Mouse (Mus musculus): ENCODE data around the gene Tbc1d30. TPM values are rescaled to one million over a fixed set of nuclear protein-coding genes. Genes with fewer than 3 reads are reported as not detected.

Tbc1d30 gene
- polyA plus RNA-seq, 1 experiment from 2014 or later = 2.6 TPM

GRCm38 (mm10) chr10:121243373-121244207 is 107.5 kb downstream of the Tbc1d30 start:
- WGBS = 56% methylated on average over 23 of the region's 23 CpGs
- no peaks in the 10 kb centered on the region for H3K27me3 ChIP-seq
- H3K9ac ChIP-seq = no peak overlapping the region
- H3K36me3 ChIP-seq = no peaks in the 10 kb centered on the region
- no peak overlapping the region for H3K27ac ChIP-seq (replicated peaks)
- ATAC-seq (ENCODE audit: insufficient number of reproducible peaks, low FRiP score, low TSS enrichment, low read depth) = no peak
- H3K4me2 ChIP-seq (replicated peaks) = no peak overlapping the region
- no peak overlapping the region for H3K4me3 ChIP-seq (replicated peaks)
- H3K4me1 ChIP-seq = no peaks in the 10 kb centered on the region; the same call in 1 of the 2 replicates
- H3K9me3 ChIP-seq (replicated peaks) = no peaks in the 10 kb centered on the region

- H3K9me3 ChIP-seq (replicated peaks) = no peaks in the 10 kb centered on the region
- H3K27me3 ChIP-seq = no peaks in the 10 kb centered on the region
- H3K4me2 ChIP-seq (replicated peaks) = no peak overlapping the region
- H3K9ac ChIP-seq = no peak overlapping the region
- no peak overlapping the region for H3K4me3 ChIP-seq (replicated peaks)
- no peak overlapping the region for H3K27ac ChIP-seq (replicated peaks)
- WGBS = 57% methylated on average over 10 of the region's 10 CpGs
- no peaks in the 10 kb centered on the region for H3K36me3 ChIP-seq
- no peak for ATAC-seq (ENCODE audit: insufficient number of reproducible peaks, low FRiP score, low TSS enrichment, low read depth)
- H3K4me1 ChIP-seq = no peaks in the 10 kb centered on the region; the same call in 1 of the 2 replicates
These were observed 108.5 kb downstream of the Tbc1d30 start for GRCm38 (mm10) chr10:121242596-121242995.

GRCm38 (mm10) chr10:121239065-121239464 is 112.0 kb downstream of the Tbc1d30 start:
- no peak for ATAC-seq (ENCODE audit: insufficient number of reproducible peaks, low FRiP score, low TSS enrichment, low read depth)
- Histone ChIP-seq H3K36me3 (no peaks in the 10 kb centered on the region), H3K4me3 (replicated peaks) (no peak overlapping the region), H3K9me3 (replicated peaks) (no peaks in the 10 kb centered on the region), H3K9ac (no peak overlapping the region), H3K4me2 (replicated peaks) (no peak overlapping the region), H3K27ac (replicated peaks) (no peak overlapping the region), H3K27me3 (no peaks in the 10 kb centered on the region), H3K4me1 (no peaks in the 10 kb centered on the region; the same call in 1 of the 2 replicates)
- 78% methylated on average over 10 of the region's 10 CpGs for WGBS

GRCm38 (mm10) chr10:121238551-121238950 is 112.5 kb downstream of the Tbc1d30 start:
- no peaks in the 10 kb centered on the region; the same call in 1 of the 2 replicates for H3K4me1 ChIP-seq
- no peak for ATAC-seq (ENCODE audit: insufficient number of reproducible peaks, low FRiP score, low TSS enrichment, low read depth)
- 29% methylated on average over 16 of the region's 16 CpGs for WGBS

GRCm38 (mm10) chr10:121237377-121237776 is 113.7 kb downstream of the Tbc1d30 start:
- H3K36me3 ChIP-seq = no peaks in the 10 kb centered on the region
- no peak overlapping the region for H3K27ac ChIP-seq (replicated peaks)
- H3K27me3 ChIP-seq = no peaks in the 10 kb centered on the region
- H3K4me3 ChIP-seq (replicated peaks) = no peak overlapping the region
- ATAC-seq (ENCODE audit: insufficient number of reproducible peaks, low FRiP score, low TSS enrichment, low read depth) = no peak
- WGBS = 90% methylated on average over 5 of the region's 5 CpGs
- H3K9me3 ChIP-seq (replicated peaks) = no peaks in the 10 kb centered on the region
- no peak overlapping the region for H3K4me2 ChIP-seq (replicated peaks)
- no peak overlapping the region for H3K9ac ChIP-seq
- no peaks in the 10 kb centered on the region for H3K4me1 ChIP-seq

More at GRCm38 (mm10) chr10:121238551-121238950, 112.5 kb downstream of the Tbc1d30 start:
- H3K27ac ChIP-seq (replicated peaks) = no peak overlapping the region
- H3K36me3 ChIP-seq = no peaks in the 10 kb centered on the region
- no peak overlapping the region for H3K9ac ChIP-seq
- H3K9me3 ChIP-seq (replicated peaks) = no peaks in the 10 kb centered on the region
- H3K27me3 ChIP-seq = no peaks in the 10 kb centered on the region
- no peak overlapping the region for H3K4me3 ChIP-seq (replicated peaks)
- no peak overlapping the region for H3K4me2 ChIP-seq (replicated peaks)

- H3K27ac ChIP-seq (replicated peaks) = no peak overlapping the region
- no peak overlapping the region for H3K4me2 ChIP-seq (replicated peaks)
- 0 out of 2 replicates have a peak, but pooled peaks cover 2% of the 10 kb centered on the region for H3K4me1 ChIP-seq
- ATAC-seq (ENCODE audit: insufficient number of reproducible peaks, low FRiP score, low TSS enrichment, low read depth) = no peak
- H3K36me3 ChIP-seq = no peaks in the 10 kb centered on the region
- WGBS = 68% methylated on average over 10 of the region's 10 CpGs
- no peak overlapping the region for H3K4me3 ChIP-seq (replicated peaks)
- H3K27me3 ChIP-seq = no peaks in the 10 kb centered on the region
- H3K9ac ChIP-seq = no peak overlapping the region
- peaks cover 4% of the 10 kb centered on the region; the same call in 1 of the 2 replicates for H3K9me3 ChIP-seq (replicated peaks)
These were observed 115.8 kb downstream of the Tbc1d30 start for GRCm38 (mm10) chr10:121235167-121235824.

- Histone ChIP-seq H3K27me3 (no peaks in the 10 kb centered on the region), H3K9ac (no peak overlapping the region), H3K36me3 (no peaks in the 10 kb centered on the region), H3K27ac (replicated peaks) (no peak overlapping the region), H3K9me3 (replicated peaks) (peaks cover 4% of the 10 kb centered on the region; the same call in 1 of the 2 replicates), H3K4me3 (replicated peaks) (no peak overlapping the region), H3K4me2 (replicated peaks) (no peak overlapping the region), H3K4me1 (0 out of 2 replicates have a peak, but pooled peaks cover 4% of the 10 kb centered on the region)
- ATAC-seq (ENCODE audit: insufficient number of reproducible peaks, low FRiP score, low TSS enrichment, low read depth) = no peak
- WGBS = 76% methylated on average over 3 of the region's 3 CpGs
These were observed 116.6 kb downstream of the Tbc1d30 start for GRCm38 (mm10) chr10:121234476-121234875.

GRCm38 (mm10) chr10:121228422-121228953 is 122.6 kb downstream of the Tbc1d30 start:
- Histone ChIP-seq H3K4me3 (replicated peaks) (no peak overlapping the region), H3K36me3 (no peaks in the 10 kb centered on the region), H3K9me3 (replicated peaks) (peaks cover 4% of the 10 kb centered on the region; the same call in 1 of the 2 replicates), H3K27me3 (no peaks in the 10 kb centered on the region), H3K4me2 (replicated peaks) (no peak overlapping the region), H3K9ac (no peak overlapping the region), H3K4me1 (peaks cover 14% of the 10 kb centered on the region; the same call in 1 of the 2 replicates), H3K27ac (replicated peaks) (no peak overlapping the region)
- no peak for ATAC-seq (ENCODE audit: insufficient number of reproducible peaks, low FRiP score, low TSS enrichment, low read depth)
- WGBS = 47% methylated on average over 15 of the region's 15 CpGs

- Histone ChIP-seq H3K4me1 (peaks cover 14% of the 10 kb centered on the region; the same call in 1 of the 2 replicates), H3K9ac (no peak overlapping the region), H3K9me3 (replicated peaks) (peaks cover 4% of the 10 kb centered on the region; the same call in 1 of the 2 replicates), H3K4me3 (replicated peaks) (no peak overlapping the region), H3K27ac (replicated peaks) (no peak overlapping the region), H3K27me3 (no peaks in the 10 kb centered on the region), H3K4me2 (replicated peaks) (no peak overlapping the region), H3K36me3 (no peaks in the 10 kb centered on the region)
- ATAC-seq (ENCODE audit: insufficient number of reproducible peaks, low FRiP score, low TSS enrichment, low read depth) = no peak
- 52% methylated on average over 16 of the region's 16 CpGs for WGBS
These were observed 123.1 kb downstream of the Tbc1d30 start for GRCm38 (mm10) chr10:121227988-121228409.

GRCm38 (mm10) chr10:121227403-121227802 is 123.7 kb downstream of the Tbc1d30 start:
- Histone ChIP-seq H3K9ac (no peak overlapping the region), H3K4me1 (peaks cover 14% of the 10 kb centered on the region; the same call in 1 of the 2 replicates), H3K27ac (replicated peaks) (no peak overlapping the region), H3K27me3 (no peaks in the 10 kb centered on the region), H3K36me3 (no peaks in the 10 kb centered on the region), H3K4me2 (replicated peaks) (no peak overlapping the region), H3K4me3 (replicated peaks) (no peak overlapping the region), H3K9me3 (replicated peaks) (peaks cover 4% of the 10 kb centered on the region; the same call in 1 of the 2 replicates)
- no peak for ATAC-seq (ENCODE audit: insufficient number of reproducible peaks, low FRiP score, low TSS enrichment, low read depth)
- 77% methylated on average over 5 of the region's 5 CpGs for WGBS

GRCm38 (mm10) chr10:121225636-121226035 is 125.4 kb downstream of the Tbc1d30 start:
- Histone ChIP-seq H3K27ac (replicated peaks) (no peak overlapping the region), H3K4me1 (peaks cover 14% of the 10 kb centered on the region; the same call in 1 of the 2 replicates), H3K9ac (no peak overlapping the region), H3K9me3 (replicated peaks) (0 out of 2 replicates have a peak, but pooled peaks cover under 1% of the 10 kb centered on the region), H3K4me3 (replicated peaks) (no peak overlapping the region), H3K36me3 (no peaks in the 10 kb centered on the region), H3K27me3 (no peaks in the 10 kb centered on the region), H3K4me2 (replicated peaks) (no peak overlapping the region)
- 73% methylated on average over 6 of the region's 6 CpGs for whole genome bisulfite sequencing
- ATAC-seq (ENCODE audit: insufficient number of reproducible peaks, low FRiP score, low TSS enrichment, low read depth) = no peak
